Mouse (Mus musculus) thymus, postnatal 4 days (tissue): ENCODE data around the gene Dtx3l.
"Not testable (repeated sequence)": the region's sequence is repeated elsewhere in the genome, so short reads cannot be mapped to it uniquely, and the experiment has no call there.

Source experiments
- DNase-seq: peaks from one replicate; pipeline ENCODE4 v3.0.0; 2021

Gene Dtx3l

DNA sequence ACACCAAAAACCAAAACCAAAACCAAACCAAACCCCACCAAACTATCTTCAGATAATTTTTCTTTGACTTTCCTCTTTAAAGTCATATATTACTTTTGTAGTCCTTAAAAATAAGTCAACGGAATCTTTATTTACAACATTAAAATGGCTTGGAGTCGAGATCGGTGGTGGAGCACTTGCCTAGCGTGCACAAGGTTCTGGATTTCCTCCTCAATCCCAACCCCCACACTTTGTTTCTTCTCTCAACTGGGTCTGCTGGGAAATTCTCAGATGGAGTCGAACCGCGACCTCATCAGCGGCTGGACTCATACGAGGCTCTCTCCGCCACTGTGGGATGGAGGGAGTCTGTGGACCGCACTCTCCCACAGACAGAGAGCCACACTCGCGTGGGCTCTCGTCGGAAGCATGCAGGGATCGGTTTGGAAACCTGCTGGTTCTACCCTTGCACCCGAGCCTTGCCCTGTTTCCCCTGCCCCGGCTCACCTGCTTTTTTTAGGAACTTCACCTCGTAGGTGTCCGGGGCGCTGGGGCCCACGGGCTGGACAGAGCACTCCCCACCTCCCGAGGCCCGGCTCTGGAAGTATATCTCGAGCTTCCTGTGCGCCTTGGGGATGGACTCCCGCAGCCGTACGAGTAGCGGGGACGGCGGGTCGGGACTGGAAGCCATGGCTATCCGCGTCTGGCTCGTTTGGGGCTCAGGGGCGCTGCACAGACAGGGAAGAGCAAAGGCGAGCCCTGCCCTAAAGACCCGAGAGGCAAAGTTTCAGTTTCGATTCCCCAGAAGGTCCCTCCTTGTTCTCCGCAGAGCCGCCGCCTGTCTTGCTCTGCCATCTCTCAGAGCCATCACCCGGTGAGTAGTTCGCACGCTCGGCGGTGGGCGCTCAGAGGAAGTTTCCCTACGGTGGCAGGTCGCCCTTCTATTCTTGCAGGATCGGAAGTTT is at the start of gene Dtx3l, which contains the start of gene Parp9:
Gene Dtx3l (minus strand): TSS at position 941 of the 941 bp plus-strand sequence.
Gene Parp9 (plus strand): TSS at position 260 of the 941 bp plus-strand sequence.
- DNase-seq = peak; percentile 78

DNA sequence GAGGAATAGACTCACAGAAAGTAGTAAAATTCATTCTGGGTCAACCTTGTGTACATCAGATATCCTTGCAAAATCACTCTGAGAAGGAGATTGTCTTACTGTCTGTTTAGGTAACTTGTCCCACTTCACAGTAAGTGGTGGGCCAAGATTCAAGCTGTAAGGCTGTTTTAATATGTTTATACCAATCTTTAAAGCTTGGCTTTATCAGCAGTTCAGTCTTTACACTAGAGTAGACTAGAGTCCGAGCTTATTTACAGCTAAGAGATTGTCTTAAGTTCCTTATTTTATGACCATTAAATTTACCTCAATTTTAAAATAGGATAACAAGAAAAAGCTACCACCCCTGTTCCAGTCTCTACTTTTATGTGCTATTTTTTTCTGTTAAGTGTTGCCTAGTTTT is 49.0 kb upstream of the Dtx3l start:
- DNase-seq = no peak

DNA sequence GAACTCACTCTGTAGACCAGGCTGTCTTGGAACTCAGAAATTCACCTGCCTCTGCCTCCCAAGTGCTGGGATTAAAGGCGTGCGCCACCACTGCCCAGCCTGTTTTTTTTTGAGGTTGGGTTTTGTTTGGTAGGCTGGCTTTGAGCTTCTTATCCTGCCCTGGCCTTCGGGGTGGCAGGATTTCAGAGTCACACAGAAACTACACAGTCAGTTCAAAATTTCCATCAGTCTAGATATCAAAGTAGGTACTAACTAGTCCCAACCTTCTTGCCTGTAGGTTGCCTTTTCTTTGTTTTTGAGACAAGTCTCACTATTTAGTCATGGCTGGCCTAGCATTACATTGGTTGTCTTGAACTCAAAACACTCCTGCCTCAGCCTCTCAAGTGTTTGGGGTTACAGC is 45.5 kb upstream of the Dtx3l start:
- peak; percentile 9 for DNase-seq

DNA sequence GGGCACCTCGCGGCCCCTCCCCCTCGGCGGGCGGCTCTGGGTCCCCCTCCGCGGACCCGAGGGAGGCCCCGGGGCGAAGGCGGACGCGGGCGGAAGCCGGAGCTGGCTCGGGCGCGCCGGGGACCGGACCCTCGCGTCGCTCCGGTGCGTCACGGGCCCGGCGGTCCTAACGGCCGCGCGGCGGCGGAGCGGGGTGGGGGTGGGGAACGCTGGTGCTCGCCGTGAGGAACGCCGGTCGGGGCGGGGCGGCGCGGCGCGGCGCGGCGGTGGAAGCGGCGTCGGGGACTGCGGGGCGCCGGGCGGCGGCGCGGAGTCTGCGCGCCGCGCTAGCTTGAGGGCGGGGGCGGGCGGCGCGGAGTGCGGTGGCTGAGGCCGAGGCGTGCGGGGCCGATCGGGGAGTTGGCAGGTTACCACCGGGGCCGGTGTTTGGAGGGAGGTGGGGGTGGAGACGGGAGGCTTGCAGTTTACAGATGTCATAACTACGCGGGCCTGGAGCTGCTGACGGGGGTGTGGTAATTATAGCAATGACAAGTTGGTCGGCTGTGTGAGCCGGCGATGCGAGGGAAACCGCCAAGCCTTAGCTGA is 44.7 kb upstream of the Dtx3l start:
- peak; percentile 74 for DNase-seq

DNA sequence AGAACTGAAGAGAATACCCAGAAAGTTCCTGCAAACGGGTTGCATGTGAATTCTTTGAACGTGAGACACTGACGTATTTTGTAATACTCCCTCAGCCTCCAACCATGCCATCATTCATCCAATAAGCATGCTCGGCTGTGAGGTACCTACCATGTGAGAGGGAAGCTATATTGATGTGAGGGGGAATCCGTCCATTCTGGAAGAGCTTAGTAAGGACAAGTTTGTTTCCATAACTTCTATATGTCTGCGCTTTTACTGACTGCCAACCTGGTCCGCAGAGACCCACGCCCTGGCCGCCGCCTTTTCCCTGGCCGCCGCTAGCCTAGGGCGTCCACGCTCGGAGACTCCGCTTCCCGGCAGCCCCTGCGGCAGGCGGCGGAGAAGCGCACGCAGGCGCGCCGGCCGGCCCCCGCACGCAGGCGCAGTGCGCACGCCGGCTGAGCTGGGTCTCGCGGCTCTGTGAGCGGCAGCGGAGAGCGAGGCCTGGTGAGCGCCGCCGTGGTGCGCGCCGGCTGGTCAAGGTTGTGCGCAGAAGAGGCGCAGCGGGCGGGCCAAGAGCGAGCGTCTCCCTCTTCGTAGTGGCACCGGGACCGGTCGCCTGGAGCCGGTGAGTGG is 44.1 kb upstream of the Dtx3l start:
- peak; percentile 94 for DNase-seq

DNA sequence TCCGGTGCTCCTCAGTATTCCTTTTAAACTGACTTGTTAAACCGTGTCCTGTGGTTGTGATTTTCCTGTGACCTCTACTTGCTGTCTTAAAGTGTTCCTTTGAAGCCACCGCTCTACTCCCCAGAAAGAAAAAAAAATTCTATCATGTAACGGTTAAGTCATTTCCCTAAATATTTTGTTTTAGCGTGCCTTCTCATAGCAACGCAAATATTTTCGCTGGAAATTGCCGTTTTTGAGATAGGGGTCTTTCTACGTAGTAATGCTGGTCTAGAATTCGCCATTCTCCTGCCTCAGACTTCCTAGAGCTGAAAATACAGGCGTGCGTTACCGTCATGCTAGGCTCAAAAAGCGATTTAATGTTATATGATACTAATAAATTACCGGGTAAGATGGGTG is 43.6 kb upstream of the Dtx3l start:
- no peak for DNase-seq

DNA sequence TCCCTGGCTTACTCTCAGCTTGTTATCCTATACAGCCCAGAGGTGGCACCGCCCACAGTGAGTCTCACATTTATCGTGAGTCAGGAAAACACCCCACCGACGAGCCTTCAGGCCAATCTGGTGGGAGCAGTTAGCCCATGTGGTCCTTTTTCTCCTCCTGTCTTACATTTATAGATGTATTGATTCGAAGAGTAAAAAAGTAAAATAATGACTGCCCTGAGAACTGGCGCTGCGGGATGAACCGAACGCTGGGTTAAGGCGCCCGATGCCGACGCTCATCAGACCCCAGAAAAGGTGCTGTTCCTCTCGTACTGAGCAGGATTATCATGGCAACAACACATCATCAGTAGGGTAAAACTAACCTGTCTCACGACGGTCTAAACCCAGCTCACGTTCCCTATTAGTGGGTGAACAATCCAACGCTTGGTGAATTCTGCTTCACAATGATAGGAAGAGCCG is 42.4 kb upstream of the Dtx3l start:
- peak; percentile 100 for DNase-seq

DNA sequence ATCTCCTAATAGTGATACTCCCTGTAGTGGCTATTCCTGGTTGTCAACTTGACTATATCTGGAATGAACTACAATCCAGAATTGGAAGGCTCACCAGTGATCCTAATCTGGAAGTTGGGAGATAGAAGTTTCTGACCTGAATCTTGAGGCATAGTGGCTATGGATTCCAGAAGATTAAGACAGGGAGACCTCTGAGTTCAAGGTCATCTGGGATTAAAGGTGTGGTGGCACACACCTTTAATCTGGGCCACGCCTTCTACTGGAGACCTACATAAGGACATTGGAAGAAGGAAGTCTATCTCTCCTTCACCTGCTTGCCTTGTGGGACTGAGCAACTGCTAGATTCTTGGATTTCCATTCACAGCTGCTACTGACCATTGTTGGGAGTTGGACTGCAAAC is 39.5 kb upstream of the Dtx3l start, which contains the start of gene Kpna1:
Gene Kpna1 (plus strand): TSS at position 301 of the 400 bp plus-strand sequence.
- DNase-seq = not testable (repeated sequence)

DNA sequence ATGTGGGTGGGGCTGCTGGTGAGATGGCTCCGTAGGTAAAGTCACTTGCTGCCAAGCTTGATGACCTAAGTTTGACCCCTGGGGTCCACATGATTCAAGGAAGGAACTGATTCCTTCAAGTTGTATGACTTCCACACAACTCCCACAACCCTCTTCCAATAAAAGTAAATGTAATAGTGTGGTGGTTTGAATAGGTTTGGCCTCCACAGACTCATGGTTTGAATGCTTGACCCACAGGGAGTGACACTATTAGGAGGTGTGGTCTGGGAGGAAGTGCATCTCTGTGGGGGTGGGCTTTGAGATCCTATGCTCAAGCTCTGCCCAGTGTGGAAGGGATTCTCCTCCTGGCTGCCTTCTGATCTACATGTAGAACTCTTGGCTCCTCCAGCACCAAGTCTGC is 35.1 kb upstream of the Dtx3l start:
- DNase-seq = no peak

DNA sequence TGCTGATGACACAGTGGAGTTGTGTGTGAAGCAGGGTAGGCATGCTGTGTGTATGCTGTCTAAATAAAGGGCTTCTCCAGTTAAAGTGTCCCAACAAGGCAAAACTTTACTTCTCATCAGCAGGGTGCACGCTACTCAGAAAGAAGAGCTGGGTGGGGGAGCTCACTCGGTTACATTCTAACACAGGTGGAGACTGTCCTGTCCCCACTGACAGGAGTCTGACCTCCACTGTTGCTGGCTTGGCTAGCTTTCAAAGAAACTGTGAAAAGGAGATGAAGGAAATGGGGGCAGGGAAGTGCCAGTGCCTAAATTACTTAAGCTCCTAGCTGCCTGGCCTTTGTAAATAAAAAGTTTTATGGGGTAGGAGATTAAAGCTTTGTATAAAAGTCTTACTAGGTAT is 29.2 kb upstream of the Dtx3l start:
- no peak for DNase-seq

DNA sequence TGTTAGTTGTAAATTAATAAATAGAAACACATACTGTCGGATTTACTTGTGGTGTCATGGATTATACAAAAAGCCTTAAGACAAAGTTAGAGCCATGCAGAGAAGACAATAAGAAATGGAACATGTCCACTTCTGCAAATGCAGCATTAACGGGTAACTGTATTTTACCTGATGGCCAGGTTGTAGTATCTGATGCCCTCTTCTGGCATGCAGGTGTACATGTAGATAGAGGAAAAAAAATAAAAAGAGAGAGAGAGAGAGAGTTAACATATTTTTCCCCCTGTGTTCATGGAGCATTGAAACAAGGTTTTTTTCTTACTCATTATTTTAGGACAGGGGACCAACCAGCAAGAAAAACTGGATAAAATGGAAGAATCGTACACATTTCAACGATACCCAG is 28.4 kb upstream of the Dtx3l start:
- no peak for DNase-seq

DNA sequence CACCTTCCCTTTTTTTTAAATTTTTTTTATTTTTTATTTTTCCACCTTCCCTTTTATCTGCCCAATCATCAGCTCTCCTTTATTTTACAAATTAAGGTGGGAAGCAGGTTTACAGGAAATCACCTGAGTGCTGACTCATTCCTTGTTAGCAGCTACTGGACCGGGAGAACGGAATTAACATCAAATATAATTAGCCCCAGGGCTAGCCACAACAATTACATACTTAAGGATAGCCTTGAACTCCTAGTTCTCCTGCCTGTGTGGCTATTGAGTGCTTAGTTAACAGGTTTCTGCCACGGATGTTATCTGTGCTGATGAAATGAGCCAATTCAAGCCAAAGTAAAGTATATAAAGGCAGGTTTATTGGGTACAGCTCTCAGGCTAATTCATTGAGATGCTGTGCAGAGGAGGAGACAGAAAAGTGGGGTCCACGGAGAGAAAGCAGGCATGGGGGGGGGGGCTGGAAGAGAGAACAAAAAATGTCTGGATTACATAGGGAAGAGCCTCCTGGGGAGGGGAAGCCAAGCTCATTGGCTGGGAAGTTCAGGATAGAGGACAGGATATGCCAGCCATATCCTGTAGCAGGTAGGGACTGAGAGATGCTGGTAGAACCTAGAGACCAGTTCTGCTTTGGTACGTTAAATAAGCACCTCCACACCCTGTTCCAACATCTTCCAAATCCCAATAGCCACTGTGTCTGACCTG is 27.6 kb upstream of the Dtx3l start:
- no peak for DNase-seq

DNA sequence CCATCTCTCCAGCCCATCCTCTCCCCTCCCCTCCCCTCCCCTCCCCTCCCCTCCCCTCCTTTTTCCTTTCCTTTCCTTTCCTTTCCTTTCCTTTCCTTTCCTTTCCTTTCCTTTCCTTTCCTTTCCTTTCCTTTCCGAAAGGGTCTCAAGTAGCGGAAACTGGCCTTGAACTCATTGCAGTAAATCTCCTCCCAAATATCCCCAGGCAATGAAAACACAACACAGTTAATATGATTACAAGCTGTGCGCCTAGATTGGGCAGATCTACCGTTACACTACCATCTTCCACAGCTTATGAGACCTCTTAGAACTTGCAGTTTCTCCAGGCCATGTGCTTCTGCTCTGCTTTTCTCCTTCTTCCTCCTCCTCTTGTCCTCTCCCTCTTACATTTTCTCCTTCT is 27.0 kb upstream of the Dtx3l start:
- not testable (repeated sequence) for DNase-seq

DNA sequence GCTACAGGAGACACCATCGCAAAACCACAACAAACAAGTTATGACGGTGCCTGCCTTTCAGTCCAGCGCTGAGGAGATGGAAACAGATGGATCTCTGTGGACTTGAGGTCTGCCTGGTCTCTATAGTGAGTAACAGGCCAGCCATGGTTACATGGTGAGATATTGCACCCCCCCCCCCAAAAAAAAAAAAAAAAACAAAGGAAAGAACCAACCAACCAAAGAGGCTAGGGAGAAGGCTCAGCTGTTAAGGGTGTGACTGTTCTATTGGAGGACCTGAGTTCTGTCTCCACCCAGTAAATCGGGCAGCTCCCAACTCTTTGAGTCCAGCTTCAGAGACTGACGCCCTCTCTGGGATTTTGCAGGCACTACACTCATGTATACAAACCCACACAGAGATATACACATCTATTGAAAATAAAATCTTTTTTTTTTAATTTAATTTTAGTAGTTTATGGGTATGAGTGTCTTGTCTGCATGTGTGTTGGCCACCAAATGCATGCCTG is 13.7 kb upstream of the Dtx3l start:
- DNase-seq = no peak

DNA sequence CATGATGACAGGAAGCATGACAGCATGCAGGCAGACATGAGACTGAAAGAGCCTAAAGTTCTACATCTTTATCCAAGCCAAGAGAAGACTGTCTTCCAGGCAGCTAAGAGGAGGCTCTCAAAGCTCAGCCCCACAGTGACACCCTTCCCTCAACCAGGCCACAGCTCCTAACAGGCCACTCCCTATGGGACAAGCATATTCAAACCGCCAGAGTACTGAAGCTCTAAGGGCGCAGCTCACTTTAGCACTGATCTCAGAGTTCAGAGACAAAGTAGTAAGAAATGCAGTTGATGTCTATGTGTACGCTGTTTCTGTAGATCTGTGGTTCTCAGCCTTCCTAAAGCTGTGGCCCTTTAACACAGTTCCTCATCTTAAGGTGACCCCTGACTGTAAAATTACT is 12.3 kb upstream of the Dtx3l start:
- DNase-seq = no peak

DNA sequence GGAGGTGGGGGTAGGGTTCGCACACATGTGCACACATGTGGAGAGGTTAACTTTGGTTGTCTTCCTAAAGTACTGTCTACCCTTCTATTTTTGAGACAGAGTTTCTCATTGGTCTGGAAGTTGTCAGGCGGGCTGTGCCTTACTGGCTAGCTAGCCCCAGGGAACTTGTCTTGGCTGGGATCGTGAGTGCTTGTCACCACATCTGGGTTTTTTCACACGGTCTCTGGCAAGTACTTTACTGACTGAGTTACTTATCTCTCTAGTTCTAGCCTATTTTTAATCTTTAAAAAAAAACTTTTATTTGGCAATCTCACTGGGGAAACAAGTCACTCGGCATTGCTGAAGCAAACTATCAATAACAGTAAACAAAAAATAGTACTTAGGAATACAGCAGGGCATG is 10.3 kb upstream of the Dtx3l start:
- no peak for DNase-seq

DNA sequence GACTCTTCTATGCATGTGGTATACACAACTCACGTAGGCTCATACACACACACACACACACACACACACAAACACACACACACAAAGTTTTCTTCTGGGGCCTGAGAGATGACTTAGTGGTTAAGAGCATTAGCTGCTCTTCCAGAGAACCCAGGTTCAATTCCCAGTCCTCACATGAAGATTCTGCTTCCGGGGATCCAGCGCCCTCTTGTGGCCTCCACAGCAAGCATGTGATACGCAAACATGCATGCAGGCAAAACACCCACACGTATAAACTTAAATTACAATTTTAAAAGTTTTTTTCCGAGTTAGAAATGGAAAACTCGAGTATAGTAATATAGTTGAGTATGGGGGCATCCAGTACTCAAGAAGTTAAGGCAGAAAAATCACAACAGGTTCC is 2.4 kb upstream of the Dtx3l start:
- DNase-seq = peak; percentile 75

DNA sequence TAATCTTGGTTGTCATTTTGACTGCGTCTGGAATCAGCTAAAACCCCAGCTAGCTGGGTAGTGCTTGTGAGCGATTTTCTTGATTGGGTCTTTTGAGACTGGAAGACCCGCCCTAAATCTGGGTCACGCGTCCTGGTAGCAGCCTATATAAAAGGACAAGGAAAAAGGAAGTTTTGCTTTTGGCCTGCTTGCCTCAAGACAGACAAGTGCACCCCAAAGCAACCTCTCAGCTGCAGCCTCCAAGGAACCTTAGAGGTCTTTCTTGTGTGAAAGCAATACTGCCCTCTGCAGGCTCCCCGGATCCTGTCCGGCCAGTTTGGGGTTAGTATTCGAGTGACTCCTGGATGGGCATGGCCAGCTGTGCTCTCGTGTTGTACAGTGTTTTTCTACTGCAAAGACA is 739 bp upstream of the Dtx3l start:
- DNase-seq = peak; percentile 90

DNA sequence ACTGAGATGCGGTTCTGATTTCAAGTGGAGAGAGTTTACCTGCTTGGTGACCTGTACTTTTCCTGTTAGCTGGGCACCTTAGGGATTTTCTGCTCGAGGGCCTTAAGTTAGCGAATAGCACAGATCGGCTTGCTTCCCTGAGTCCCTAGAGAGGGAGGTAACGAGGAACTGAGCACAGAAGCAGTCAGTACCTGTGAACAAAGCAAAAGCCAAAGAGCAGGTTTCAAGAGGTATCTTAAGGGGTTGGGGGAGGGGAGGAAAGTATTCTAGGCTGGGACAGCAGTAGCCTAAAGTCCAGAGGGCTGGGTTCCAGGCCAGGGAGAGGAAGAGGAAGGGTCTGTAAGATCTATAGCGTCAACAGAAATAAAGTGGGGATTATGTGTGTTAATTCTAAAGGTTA is 310 bp upstream of the Dtx3l start:
- DNase-seq = peak; percentile 41

DNA sequence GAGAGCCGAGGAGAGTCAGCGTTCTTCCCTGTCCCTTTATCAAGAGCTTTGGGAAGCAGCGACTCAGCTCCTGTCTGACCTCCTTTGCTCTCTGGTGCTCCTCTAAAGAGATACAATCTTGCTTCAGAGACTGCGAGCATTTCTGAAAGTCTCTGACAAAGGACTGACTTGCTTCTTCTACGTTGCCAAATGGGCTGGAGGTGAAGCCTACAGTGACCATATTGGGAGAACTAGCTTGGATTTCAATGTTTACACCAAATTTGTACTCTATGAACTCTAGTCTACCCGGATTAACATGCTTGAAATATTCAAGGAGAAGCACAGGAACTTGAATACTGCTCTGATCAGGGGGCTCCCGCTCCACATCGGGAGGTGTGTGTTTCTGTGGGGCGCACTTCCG is 5.8 kb downstream of the Dtx3l start:
- DNase-seq = no peak

DNA sequence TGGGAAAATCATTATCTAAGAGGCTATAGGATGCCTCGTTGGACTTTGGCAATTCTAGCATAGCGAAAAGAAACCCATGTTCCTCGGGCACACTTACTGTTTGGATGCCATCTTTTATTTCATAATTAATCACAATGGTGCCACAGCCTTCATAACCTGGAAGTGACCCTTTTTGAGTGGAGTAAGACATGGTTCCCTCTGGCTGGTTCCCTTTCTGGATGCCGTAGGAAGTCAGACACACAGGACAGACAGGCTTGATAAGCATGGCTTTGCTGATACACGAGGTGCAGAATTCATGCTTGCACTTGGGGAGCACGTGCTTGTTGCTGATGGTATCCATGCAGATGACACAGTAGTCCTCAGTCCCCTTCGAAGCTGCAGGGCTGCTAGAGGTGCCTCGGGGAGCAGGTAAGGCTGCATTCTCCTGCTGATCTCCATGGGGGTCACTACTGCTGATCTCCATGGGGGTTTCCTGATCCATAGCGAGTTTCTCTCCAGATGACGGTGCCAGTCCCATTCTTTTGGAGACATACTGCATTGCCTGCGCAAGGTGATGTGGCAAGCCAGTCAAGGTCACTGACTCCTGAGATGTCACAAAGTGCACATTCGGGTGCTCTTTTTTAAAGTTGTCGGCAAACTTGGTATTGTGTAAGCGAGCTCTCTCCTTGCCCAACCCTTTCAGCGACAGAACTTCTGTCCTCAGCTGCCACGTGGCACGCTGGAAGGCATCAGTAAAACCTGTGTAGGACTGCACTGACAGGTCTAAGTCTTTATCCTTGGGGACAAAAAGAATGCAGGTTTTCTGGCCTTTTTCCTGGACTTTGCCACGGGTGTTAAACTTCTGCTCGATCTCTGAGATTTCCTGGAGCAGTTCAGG is 6.5 kb downstream of the Dtx3l start:
- no peak for DNase-seq

DNA sequence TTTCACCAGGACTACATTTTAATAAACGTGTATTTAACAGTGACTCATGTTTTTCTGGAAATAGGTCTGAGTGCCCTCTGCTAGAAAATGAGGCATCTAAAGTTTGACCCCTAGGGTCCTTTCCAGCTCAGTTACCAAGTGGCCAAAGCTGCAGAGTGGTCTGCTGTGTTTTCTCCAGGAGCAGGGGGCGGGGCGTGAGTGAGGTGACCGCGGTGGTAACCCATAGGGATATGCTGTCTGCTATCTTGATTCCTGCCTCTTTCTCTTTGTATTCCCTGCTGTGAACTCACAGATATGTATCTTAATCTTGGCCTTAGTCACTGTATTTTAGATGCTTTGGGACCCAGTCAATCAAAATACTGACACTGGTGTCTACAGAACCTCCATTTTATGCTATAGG is 14.6 kb downstream of the Dtx3l start:
- no peak for DNase-seq
